Mouse (Mus musculus) MEL-GATA-1-ER (cell line): ENCODE data around the gene Actn2.

ENCODE experiments used
- DNase-seq: peaks from one replicate; pipeline ENCODE4 v3.0.0-alpha.2; 2012; ENCODE audit warnings: low read depth; ENCODE audit errors: extremely low read depth

The Actn2 gene

DNA sequence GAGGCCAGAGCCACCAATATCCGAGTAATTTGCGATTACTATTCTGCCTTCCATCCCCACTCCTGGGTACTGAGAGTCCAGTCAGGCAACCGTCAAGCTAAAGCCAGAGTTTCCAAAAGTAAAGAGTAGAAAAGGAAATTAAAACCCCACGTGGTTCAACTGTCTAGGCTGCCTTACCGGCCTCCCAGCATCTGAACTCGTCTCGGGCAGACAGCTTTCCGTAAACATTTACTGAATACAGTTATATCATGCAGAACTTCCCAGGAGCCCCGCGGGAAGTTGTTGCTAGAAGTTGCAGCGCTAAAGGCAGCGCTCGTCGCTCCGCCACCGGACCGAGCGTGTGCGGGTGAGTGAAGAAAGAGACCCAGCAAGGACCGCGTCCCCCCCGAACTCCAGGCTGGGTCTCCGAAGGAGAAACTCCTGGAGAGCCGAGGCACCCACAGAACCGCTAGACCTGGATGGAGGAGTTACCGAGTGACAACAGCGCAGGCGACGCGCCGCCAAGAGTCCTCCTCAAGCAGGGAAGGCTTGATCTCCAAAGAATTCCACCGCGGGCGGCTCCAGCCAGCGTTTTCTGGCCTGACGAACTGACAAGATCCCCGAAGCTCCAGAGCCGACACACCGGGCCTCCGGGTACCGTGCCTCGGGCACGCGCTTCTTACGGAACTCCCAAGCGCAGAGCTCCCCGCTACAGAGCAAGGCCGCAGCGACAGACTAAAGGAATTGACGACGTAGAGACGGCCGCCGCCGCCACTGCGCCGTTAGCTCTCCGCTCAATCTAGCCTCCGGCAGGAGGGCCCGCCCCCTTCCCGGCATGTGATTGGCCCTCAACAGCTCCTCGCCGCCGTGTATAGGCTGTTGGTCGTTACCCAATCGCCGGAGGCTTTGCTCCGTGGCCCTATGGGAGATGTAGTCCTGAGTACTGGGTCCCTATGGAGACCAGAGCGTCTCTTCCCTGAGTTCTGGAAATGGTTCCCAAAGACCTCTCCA is 82.9 kb downstream of the Actn2 start, which contains the start of gene Mtr:
Gene Mtr (minus strand): TSS at position 723 of the 990 bp plus-strand sequence.
- DNase-seq = peak; percentile 91

DNA sequence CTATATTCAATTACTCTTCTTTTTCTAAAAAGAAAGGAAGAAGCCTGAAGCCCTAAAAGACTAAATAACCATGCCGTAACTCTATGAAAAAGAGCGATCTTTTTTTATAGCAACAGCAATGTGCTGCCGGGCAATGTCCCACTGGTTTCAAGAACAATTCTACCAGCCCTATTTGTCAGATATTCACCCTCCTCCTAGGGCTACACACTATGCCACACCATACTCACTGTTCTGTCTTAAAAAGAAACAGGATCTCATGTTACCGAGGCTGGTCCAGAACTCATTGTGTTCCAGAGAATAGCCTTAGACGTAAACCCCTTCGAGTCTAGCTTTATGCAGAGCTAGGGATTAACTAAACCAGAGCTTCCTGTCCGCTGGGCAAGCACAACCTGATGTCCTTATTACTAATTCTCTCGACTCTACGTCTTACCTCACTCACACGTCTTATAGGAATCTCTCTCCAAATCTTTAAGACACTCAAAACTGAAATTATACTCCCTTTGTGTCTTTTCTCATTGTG is 83.6 kb downstream of the Actn2 start:
- peak; percentile 49 for DNase-seq

DNA sequence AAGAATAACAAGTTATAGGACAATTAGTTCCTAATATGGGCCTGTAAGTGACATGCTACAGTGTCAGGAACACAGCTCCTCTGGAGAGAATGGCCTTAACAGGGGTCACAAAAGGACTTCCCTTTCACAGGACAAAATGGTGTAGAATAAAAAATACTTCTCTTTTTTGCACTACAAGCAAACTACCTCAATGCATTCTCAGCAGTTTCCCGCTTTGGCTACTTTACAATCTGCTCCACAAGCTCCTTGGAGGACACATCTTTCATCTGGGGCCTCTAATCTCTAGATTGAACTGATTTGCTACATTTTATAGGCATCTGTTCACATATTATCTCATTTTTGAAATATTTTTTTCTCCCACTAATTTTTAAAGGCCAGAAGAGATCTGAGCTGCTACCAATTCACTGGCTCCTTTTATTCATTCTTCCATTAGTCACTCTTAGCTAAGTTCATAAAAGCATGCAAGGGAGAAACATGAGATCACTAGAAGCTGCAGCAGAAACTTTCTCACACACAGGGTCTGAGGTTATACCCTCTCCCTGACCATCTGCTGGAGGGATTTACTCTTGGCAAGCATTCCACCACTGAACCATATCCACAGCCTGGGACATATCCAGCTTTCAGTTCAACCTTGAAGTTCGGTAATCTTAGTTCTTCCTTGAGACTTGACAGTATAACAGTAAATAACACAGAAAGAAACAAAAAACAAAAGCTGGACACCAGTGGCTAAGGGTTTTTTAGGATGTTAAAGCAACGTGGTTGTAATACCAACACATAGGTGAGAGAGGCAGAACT is 84.5 kb downstream of the Actn2 start:
- peak; percentile 39 for DNase-seq

DNA sequence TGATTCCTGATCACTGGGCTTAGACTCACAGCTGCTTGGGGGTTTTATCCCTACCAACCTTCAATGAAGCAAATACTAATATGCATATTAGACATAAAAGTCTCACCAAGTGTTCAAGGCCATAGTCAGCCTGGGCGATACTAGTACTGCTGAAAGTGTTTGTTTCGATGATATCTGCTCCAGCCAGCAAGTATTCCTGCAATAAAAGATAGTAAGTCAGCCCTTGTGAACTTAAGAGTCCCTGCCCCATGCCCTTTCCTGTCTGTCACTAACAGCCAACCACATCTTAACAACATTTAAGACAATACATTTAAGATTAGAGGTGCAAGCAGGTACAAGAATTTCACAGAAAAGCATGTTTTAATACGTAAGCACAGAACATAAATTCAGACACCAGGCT is 90.1 kb downstream of the Actn2 start:
- DNase-seq = no peak

DNA sequence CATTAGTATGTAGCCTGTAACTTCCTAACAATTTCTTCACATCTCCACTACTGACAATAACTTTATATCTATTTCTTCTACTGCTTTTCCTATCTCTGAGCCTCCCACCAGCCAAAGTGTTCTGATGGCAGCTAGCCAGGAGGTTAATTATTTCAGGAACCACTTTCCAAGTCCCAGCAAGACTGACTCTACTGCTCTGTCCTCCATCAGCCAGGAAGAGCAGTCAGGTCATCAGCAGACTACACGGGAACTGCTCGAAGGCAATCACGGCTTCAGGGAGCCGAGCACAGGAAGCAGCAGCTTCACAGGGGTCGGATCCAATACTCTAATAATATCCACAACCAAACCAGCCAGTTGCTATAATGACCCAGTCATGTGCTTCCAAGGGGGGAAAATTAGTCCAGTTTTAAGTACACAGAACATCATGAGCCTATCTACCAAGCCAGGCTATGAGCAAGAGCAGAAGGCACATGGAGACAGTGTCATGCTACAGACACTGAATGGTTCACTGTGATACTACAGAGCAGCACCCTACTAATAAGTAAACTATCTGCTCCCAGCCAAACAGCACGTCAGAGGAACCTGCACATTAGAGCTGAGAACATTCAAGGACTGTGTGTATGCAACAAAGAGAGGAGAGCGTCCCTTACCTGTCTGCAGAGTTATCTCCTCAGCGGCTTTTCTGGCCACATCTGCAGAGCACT is 91.2 kb downstream of the Actn2 start:
- no peak for DNase-seq

DNA sequence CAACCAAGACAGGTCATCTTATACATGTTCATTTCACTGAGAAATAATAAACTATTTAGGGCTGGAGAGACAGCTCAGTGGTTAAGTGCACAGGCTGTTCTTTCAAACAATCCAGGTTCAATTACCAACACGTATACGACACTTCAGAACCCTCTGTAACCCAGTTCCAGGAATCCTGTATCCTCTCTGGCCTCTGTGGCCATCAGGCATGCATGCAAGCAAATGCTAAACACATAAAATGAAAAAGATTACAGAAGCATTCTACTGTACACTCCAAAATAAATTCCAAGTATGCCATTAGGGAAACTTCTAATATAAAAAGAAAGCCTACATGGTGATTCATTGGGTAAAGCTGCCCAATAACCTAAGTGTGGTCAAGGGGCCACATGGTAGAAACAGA is 94.6 kb downstream of the Actn2 start:
- no peak for DNase-seq

DNA sequence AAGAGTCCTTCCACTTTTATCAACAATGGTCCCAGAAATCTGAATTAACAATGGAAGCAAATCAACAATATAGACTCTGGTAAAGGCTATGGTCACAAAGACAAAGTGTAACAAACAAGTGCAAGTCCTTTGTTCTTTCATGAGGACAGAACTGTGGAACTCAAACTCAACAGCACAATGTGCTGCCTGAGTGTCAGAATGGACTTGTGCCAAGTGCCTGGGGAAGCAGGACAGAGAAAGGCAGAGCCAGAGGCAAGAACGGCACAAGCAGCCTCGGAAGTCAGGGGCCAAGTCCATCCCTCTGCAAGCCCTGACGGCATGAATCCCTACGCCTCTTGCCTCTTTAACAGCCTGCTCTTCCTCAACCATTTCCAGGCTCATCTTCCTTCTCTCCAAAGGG is 96.6 kb downstream of the Actn2 start:
- no peak for DNase-seq

DNA sequence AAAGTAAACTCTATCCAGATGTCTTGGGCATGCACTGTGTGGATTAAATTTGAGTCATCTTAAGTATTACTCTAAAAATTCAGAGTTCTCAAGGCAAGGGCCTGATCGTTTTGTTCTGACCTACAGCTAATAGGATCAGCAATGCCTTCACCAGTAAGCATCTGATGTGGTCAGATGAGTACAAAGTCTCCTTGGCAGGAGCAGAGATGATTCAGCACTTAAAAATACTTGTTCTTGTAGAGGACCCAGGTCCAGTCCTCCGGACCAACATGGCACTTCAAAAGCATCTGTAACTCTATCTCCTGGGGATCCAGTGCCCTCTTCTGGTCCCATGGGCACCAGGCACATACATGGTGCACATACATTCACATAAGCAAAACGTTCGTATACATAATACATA is 108.4 kb downstream of the Actn2 start:
- no peak for DNase-seq

DNA sequence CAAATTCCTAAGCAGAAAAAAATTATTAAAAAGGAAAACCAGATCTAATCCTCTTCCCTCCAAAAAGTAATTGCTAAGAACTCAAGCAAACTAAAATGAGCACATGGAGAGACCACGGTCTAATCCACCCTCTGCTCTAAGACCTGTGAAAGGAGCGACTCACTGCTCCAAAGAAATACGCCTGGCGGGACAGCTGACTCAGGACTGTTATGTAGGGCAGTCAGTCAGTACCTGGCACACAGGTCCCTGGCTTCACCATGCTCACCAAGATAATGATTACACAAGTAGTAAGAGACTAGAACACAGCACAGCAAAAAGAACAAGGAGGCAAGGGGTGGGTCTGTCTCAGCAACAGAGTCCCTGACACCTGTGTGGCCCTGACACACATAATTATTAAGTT is 112.3 kb downstream of the Actn2 start:
- no peak for DNase-seq

DNA sequence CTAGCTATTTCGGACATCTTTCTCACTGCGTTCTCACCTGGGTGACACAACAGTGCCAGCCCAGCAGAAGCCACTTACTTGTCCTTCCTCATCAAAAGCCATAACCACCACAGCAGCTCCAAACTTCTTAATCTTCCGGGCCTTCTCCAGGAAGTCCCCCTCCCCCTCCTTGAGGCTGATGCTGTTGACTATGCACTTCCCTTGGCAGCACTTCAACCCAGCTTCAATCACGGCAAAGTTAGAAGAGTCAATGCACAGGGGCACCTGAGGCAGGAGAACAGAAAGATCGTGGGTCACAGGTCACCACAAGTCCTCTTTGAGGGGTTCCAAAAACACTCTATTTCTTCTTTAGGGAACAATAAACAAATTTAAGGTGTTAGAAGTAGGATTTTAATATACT is 113.0 kb downstream of the Actn2 start:
- DNase-seq = no peak
